Mouse (Mus musculus): ENCODE data around the gene Nemp2.
"Not testable (repeated sequence)": the region's sequence is repeated elsewhere in the genome, so short reads cannot be mapped to it uniquely, and the experiment has no call there.

Nemp2 gene

DNA sequence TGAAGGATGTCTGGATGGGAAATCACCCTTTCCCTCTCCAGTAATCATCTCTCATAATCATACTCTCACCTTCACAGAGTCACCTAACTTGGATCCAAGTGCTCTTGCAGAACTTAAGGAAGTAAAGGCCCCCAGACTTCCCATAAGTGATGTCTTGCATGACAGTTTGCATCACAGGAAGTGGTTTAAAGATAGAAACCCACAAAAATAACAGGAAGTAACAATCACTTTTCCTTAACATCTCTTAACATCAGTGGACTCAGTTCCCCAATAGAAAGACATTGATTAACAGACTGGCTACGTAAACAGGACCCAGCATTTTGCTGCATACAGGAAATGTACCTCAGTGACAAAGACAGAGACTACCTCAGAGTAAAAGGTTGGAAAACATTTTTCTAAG, 22.9 kb downstream of the Nemp2 start:
- DNase-seq (ENCODE audit: low spot score in 2 of 2), result no peak

DNA sequence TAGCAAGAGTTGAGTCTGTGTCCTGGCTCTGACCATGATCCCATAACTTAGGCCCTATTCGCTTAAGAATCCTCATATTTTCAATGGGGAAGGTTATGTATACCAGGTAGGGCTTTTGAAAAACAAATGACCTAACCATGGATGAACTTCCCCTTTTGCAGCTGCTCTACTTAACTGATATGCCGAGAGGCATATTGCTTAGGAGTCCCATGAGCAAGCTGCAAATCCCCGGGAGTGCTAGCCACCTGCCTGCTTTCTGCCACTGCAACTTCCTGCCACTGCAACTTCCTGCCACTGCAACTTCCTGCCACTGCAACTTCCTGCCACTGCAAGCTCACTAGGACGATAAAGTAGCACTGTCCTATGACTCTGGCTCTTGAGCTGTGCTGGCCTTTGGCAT, 24.6 kb downstream of the Nemp2 start:
- DNase-seq (ENCODE audit: low spot score in 2 of 2), result no peak

DNA sequence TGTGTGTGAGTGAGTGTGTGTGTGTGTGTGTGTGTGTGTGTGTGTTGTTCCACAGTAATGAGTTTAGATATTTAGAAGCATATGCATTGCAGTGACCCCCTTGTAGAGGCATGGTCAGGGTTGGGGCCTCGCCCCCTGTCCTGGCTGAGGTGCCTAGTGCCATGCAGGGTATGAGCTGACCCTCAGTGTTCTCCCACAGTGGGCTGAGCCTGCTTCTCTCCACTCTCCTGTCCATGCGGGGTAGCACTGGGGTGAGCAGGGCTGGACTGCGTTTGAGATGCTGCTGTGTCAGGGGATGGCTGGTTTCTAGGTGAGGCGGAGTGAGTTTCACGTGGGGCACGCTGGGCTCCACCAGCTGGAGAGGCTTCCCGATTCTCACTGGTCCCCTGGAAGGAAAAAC, 27.7 kb downstream of the Nemp2 start:
- DNase-seq (ENCODE audit: low spot score in 2 of 2), result no peak

DNA sequence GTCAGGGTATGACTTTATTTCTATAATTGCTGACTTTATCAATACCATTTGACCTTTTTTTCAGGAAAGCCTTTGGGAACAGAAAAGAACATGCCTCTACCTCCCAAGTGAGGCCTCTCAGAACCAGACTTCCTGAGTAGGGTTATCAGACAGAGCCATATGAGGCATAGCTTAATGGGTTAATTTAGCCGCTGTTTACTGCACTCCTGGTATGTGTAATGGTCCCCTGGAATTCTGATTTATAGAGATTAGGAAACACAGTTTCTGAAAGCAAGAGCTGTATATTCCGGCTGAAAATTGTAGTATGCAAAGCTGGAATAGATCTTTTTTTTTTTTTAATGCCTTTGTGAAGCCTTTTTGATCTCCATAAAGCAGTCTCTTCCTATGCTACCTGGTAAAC, 29.8 kb downstream of the Nemp2 start:
- DNase-seq (ENCODE audit: low spot score in 2 of 2), result no peak

DNA sequence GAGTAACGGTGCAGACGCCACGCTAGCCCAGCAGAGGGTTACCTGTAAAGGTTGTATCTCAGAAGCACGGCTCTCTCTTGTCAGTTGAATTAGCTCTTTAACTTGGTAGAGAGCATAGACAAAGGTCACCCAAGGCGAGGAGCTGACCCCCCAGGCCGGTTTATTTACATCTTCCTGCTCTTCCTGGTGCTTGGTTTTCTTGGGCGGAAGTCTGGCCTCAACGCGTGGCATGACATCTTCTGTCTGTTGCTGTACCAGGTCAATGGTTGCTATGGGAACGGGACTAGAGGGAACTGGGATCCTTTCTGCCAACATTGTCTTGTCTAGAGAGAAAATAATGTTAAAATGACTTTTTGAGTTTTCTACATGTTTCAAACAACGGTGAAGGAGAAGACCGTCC, 30.3 kb downstream of the Nemp2 start:
- no peak for DNase-seq (ENCODE audit: low spot score in 2 of 2)

DNA sequence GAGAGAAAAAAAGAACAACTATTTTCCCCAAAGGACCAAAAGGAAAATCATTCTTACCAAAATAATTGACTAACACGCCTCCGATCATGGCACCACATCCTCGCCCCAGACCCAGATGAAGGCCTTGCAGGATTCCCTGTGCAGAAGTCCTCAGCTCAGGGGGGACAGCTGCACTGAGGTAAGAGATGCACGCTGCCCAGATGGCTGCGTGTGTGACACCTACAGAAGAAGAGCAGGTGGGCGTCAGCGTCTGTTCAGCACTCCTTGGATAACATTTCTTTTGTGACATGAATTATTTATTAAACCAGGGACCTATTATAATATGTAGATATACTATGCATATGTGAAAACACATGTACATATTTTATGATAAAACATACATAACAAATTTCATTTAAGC, 32.7 kb downstream of the Nemp2 start:
- no peak for DNase-seq (ENCODE audit: low spot score in 2 of 2)

DNA sequence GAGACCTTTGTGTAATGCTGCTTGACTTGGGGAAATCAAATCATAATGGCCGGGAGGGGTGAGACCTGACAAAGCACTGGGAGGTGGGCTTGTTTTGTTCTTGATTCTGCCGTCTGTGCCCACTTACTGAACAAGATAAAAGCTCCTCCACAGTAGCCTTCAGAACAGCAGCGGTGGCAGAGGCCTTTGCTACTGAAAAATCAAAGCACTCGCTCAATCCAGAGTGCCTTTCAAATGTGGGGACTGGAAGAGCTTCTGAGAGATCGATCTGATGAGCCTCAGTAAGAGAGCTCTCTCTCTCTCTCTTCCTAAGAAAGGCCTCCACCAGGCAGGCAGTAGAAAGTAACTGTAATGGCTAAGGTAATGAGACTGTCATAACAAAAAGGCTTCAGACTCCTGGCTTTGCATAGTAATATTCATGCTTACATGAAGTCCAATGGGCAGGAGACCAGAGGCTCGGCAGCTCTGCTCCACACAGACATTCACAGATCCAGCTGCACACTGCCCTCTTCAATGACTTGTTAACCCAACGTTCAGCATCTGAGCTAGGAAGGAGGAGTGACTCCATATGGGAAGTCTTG, 38.3 kb downstream of the Nemp2 start:
- no peak for DNase-seq (ENCODE audit: low spot score in 2 of 2)

DNA sequence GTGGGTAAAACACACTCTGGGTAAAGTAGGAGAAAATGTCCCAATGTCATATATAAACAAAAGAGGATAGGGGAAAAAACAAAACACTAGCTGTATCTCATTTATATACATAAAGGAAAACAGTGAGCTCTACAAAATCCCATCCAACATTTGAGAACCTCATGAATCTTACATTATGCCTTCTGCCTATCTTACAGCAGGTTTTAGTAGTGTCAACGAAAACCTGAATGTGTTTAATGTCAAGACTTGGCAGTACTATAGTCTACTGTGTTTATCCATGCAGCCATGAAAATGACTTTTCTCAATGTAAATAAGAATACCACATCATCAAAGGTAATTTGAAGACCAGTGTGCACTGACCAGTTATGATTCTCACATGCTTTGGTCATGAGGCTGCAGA, 39.4 kb downstream of the Nemp2 start:
- DNase-seq (ENCODE audit: low spot score in 2 of 2), result no peak

DNA sequence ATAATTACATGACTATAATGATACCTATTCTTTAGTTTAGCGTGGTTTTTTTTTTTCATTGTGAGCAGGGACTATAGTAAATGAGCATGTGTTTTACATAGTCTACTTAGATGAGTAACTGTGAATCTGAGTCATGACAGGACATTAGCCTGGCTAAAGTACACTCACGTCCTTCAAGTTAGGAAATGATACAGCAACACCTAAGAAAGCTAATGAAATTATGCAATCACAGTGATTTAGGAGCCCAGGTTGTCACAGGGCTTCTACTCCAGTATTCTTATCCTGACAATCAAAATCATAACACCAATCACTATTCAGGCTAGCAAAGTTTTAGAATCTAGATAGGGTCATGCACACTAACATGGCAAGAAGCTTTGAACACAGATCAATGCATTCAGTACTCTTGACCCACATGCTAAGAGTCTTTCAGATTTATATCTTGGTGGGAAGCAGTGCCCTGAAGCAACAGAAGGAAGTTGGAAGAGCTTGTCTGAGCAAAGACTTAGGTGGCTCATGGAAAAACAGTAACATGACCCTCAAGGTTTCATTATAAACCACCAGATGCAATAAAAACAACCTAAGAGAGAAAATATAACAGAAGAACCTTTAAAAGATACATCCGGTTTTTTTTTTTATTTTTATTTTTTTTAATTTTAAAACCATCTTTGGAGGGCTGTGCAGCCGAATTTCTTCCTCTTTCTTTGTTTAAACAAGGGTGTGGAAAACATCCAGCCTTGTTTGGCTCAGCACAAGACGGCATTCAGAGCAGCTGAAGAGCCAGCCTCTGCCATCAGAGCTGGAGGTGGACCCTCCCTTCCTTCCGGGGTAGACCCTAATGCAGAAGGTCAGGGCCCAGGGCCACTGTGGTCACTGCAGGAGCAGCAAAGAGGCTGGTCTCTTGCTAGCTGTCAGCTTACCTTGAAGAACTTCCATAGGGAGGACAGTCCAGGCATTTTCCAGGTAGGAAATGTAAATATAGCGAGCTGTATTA, 45.4 kb downstream of the Nemp2 start:
- no peak for DNase-seq (ENCODE audit: low spot score in 2 of 2)

DNA sequence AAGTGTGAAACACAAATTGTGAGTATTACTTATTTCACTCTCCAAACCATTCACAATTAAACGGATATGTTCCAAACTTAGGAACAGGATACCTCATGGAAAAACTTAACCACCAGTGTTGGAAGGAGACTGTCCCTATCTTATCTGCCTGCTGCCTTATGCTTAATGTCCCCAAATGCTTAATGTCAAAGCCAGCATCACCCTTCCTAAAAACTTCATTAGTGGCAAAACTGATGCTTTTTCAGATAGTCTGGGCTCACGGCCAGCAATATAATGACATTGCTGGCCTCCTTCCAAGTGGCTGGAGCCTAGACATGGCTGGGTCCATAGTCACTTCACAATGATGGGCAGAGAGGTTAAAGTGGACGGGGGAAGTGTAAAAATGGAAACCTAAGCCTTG, 46.1 kb downstream of the Nemp2 start:
- no peak for DNase-seq (ENCODE audit: low spot score in 2 of 2)

DNA sequence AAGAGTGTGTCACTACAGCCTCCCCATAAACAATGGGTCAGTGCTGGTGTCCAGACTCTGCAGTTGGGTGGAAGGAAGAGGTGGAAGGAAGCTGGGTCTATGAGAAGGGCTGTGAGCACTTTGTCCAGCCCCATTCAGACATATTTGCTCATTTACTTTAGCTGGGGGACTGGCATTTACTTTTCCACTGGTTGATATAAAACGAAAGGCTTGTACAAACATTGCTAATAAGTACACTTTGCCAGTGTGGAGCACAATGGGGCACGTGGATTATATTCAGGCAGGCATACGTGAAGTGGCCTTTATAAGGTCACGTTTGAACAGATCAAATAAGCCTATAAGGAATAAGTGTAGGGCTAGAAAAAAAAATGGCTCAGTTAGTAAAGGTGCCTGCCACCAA, 53.0 kb downstream of the Nemp2 start:
- DNase-seq (ENCODE audit: low spot score in 2 of 2), result no peak

DNA sequence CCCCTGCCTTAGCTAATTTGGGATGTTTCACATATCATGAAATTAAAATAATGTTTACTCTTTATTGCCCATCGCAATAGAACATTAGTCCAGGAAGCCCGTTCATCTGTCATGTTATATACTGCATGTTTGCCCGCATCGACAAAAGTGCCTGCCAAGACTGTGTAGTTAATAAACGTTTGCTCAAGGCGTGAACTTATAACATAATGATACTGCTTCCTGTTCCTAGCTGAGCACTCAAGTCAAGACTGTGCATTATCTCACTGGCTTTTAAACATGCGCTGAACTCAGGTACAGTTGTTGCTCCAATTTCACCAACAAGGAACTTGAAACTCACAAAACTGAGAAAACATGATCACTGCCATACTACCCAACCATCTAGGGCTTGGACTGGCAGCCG, 57.1 kb downstream of the Nemp2 start:
- DNase-seq (ENCODE audit: low spot score in 2 of 2), result no peak

DNA sequence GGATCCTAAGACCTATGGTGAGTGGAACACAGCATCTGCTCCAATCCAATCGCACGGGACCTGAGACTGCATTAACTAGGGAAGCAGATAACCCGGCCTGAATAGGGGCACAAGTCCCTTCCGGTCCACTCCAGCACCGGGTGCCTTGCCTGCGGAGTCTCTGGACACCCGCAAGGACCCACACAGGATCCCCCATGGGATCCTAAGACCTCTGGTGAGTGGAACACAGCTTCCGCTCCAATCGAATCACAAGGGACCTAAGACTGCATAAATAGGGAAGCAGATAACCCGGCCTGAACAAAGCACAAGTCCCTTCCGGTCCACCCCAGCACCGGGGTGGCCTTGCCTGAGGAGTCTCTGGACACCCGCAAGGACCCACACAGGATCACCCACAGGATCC, 64.0 kb downstream of the Nemp2 start:
- not testable (repeated sequence) for DNase-seq (ENCODE audit: low spot score in 2 of 2)

Data from urinary bladder, postnatal 4 days (tissue).